Mouse (Mus musculus) hindbrain, embryonic 15.5 days (tissue): ENCODE measurements around the gene Nuak1. TPM values are rescaled to one million over a fixed set of nuclear protein-coding genes. Genes with fewer than 3 reads are reported as not detected.

ENCODE experiments used
- ATAC-seq: fragments of 200-750 bp; cut with Nextera tagmentation; 2 replicates; pipeline ENCODE4 v1.8.0; 2017; ENCODE audit warnings: low read depth, moderate number of reproducible peaks, moderate TSS enrichment; ENCODE audit not compliant: low FRiP score
- H3K27ac ChIP-seq: fragments of 300-500 bp; sonication (generic); replicated peaks from 2 replicates; pipeline ENCODE4 v1.5.1; 2015; ENCODE audit warnings: mild to moderate bottlenecking, inconsistent platforms
- H3K27me3 ChIP-seq: fragments of 300-500 bp; sonication (generic); 2 replicates; pipeline ENCODE4 v1.6.1; 2015; ENCODE audit warnings: control low read depth, inconsistent platforms
- H3K36me3 ChIP-seq: fragments of 300-500 bp; sonication (generic); 2 replicates; pipeline ENCODE4 v1.6.1; 2015; ENCODE audit warnings: control low read depth, inconsistent platforms
- H3K4me1 ChIP-seq: fragments of 300-500 bp; sonication (generic); replicated peaks from 2 replicates; pipeline ENCODE4 v1.6.1; 2015; ENCODE audit warnings: control low read depth, inconsistent platforms
- H3K4me2 ChIP-seq: fragments of 300-500 bp; sonication (generic); 2 replicates; pipeline ENCODE4 v1.6.1; 2015; ENCODE audit warnings: moderate library complexity, mild to moderate bottlenecking, inconsistent platforms
- H3K4me3 ChIP-seq: fragments of 300-500 bp; sonication (generic); 2 replicates; pipeline ENCODE4 v1.5.1; 2015; ENCODE audit warnings: mild to moderate bottlenecking, inconsistent platforms
- H3K9ac ChIP-seq: fragments of 300-500 bp; sonication (generic); 2 replicates; pipeline ENCODE4 v1.6.1; 2015; ENCODE audit warnings: inconsistent platforms
- H3K9me3 ChIP-seq: fragments of 300-500 bp; sonication (generic); 2 replicates; pipeline ENCODE4 v1.6.1; 2016; ENCODE audit warnings: control low read depth, inconsistent platforms
- WGBS: fragments of 180-500 bp; shearing (Covaris S2); methylation state at CpG from one replicate; pipeline ENCODE4 v1.1.7; 2015; 5-methylcytosine and 5-hydroxymethylcytosine counted together
- polyA plus RNA-seq: library from polyadenylated mRNA; unstranded; fragments of >200 nt; fragmentation: Nextera tagmentation; extraction: Ambion mirVana; gene quantifications from 2 replicates; pipeline ENCODE4 v1.2.1, GENCODE M21; 2015

The Nuak1 gene
- polyA plus RNA-seq, 1 experiment from 2014 or later = 5.2 TPM

DNA sequence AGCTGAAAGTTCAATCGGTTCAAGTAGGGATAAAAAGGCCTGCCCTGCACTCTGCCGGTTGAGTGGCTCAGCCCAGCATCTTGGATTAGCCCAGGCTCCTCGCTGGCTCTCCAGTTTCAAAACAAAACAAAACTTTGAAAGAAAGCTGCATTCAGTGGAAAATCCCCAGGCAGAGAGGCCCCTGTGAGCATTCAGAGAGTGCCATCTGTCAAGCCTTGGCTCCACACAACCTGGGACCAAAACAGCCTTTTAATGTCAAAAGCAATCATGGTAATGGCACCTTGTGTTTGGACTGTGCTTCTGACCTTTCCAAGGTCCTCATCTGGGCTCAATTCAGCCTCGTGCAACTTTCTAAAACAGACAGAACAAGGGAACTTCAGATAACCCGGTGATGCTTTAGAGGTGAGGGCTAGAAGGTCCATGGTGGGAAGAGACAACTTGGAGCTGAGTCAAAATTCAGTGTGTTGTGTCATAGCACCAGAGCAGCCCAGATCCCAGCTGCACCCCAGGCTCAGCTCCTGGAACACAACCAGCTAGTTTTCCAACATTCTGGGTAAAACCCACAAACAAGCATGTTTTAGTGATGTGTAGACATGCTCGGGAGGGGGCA lies 27.3 kb upstream of the Nuak1 start:
- 40% methylated on average over 6 of the region's 6 CpGs for WGBS
- H3K9me3 ChIP-seq = no peaks in the 10 kb centered on the region

DNA sequence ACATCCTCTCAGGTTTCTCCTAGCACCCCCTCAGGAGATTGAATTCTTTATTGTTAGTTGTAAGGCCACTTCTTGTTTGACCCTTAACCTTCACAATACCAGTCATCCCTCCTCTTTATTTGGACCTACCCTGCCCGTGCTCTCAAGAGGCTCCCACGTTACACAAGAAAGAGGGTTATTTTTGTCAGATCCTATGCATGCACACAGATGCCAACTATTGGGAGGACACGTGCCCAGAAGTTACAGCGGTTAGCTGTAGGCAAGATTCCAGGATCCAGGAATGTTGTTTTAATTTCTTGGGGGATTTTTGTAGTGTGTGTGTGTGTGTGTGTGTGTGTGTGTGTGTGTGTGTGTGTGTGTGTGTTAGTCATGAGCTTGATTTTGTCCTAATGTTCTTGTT lies 25.1 kb upstream of the Nuak1 start:
- H3K9ac ChIP-seq = no peak overlapping the region
- no peak for ATAC-seq
- no peak overlapping the region for H3K4me2 ChIP-seq
- 62% methylated on average over 4 of the region's 4 CpGs for WGBS
- H3K9me3 ChIP-seq = no peaks in the 10 kb centered on the region
- no peaks in the 10 kb centered on the region for H3K27me3 ChIP-seq
- no peak overlapping the region for H3K4me3 ChIP-seq
- H3K27ac ChIP-seq = no peak overlapping the region
- H3K4me1 ChIP-seq = no peaks in the 10 kb centered on the region
- H3K36me3 ChIP-seq = no peaks in the 10 kb centered on the region

More for the DNA sequence above, 27.3 kb upstream of the Nuak1 start:
- Histone ChIP-seq H3K36me3 (no peaks in the 10 kb centered on the region), H3K9ac (no peak overlapping the region), H3K27me3 (no peaks in the 10 kb centered on the region), H3K4me2 (no peak overlapping the region), H3K4me3 (no peak overlapping the region), H3K4me1 (no peaks in the 10 kb centered on the region), H3K27ac (no peak overlapping the region)
- ATAC-seq = no peak

DNA sequence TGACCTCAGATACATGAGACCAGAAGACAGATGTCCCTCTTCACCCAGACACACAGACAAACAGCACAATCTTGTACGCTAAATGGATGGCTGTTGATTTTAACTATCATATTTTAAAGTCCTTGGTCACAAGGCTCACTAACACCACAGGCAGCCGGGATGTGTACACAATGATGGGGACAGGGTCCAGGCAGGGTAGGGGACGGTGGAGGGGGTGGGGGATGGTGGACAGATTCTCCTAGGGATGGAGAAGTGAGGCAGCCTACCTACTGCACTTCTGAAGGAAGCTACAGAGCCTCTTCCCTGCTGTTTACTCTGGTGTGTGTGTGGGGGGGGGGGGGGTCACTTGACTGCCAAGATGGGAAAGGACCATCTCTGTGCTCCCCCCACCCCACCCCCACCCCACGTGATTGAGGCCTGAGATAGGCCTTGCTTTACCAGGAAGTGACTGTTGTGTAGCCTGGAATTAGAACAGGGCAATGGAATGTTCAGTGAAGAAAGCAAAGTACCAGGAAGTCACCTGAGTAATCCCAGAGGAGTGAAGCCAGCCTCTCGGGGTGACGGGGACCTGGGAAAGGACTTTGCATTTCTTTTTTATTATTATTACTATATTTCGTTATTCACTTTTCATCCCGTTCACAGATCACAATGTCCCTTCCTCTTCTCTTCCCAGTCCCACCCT lies 20.2 kb upstream of the Nuak1 start:
- Histone ChIP-seq H3K27ac (no peak overlapping the region), H3K27me3 (no peaks in the 10 kb centered on the region), H3K4me3 (no peak overlapping the region), H3K9ac (no peak overlapping the region), H3K36me3 (no peaks in the 10 kb centered on the region), H3K4me1 (no peaks in the 10 kb centered on the region), H3K9me3 (no peaks in the 10 kb centered on the region), H3K4me2 (no peak overlapping the region)
- WGBS = 76% methylated on average over 8 of the region's 8 CpGs
- no peak for ATAC-seq

DNA sequence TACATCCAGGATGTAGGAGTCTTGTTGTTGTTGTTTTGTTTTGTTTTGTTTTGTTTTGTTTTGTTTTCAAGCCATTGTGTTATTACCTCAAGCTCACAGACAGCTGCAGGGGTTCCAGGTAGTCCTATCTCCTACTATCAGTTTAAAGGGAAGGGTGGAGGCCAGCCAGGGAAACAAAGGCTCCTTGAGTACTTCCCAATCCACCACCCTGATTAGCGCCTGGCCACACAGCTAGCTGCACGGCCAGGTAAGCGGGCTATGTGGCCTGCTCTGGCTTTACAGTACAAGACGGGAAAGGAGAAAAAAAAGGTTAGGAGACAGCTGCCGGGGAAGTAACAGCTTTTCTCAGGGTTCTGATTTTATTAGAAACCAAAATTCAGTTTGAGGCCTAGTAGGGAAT lies 17.7 kb upstream of the Nuak1 start:
- Histone ChIP-seq H3K9me3 (no peaks in the 10 kb centered on the region), H3K36me3 (no peaks in the 10 kb centered on the region), H3K4me2 (no peak overlapping the region), H3K27me3 (no peaks in the 10 kb centered on the region), H3K27ac (no peak overlapping the region), H3K9ac (no peak overlapping the region), H3K4me1 (no peaks in the 10 kb centered on the region), H3K4me3 (no peak overlapping the region)
- 81% methylated on average over 5 of the region's 5 CpGs for WGBS
- ATAC-seq = no peak

DNA sequence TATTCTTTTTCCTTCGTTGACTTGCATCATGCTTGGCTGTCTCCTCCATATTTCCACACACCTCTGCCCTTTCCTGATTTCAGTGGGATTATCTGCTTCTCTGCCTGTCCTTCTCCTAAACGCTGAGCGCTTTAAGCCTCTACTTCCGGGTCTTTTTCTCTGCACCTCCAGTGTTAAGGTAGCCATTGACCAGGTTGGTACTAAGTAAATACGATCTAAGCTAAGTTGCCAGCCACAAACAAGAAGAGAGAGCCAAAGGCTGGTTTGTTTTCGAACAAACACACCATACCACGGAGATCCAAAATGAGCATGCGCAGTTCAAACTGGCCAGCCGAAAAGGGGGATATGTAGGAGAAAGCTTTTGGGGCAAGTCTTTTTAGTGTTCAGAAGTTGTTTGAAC lies 17.1 kb upstream of the Nuak1 start:
- ATAC-seq = no peak
- H3K36me3 ChIP-seq = no peaks in the 10 kb centered on the region
- H3K9ac ChIP-seq = no peak overlapping the region
- no peak overlapping the region for H3K27ac ChIP-seq
- 90% methylated on average over 9 of the region's 9 CpGs for WGBS
- H3K4me3 ChIP-seq = no peak overlapping the region
- no peaks in the 10 kb centered on the region for H3K4me1 ChIP-seq
- H3K9me3 ChIP-seq = no peaks in the 10 kb centered on the region
- no peak overlapping the region for H3K4me2 ChIP-seq
- H3K27me3 ChIP-seq = no peaks in the 10 kb centered on the region

DNA sequence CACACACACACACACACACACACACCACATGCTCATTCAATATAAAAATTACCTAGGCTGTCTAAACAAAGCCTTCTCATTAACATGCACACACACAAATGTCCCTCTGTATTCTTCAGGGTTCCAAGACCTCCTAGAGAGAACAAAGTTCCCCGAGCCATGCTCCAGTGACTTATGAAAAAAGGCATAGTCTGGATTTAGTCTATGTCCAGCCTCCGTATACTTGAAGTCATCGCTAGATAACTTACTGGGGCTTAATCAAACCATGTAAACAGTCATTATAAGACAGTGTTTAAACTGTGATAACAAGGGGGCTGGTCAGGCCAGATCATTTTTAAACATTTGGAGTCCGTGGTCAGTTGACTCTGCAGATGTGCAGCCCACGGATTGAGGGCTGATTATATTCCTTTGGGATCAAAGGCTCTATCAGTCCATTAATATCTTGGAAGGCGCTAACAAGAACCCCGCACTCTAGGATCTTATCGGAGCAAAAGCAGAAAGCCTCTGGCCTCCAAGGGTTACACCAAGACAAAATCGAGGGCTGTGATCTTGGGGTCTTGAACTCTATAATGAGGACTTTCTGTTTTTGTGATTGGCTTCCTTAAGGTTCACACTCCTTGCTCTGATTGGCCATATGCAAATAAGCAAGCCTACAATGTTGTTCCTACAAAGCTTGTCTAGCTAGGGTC lies 16.4 kb upstream of the Nuak1 start:
- 49% methylated on average over 9 of the region's 9 CpGs for WGBS
- Histone ChIP-seq H3K4me2 (no peak overlapping the region), H3K27ac (no peak overlapping the region), H3K36me3 (no peaks in the 10 kb centered on the region), H3K4me1 (no peaks in the 10 kb centered on the region), H3K9ac (no peak overlapping the region), H3K4me3 (no peak overlapping the region), H3K9me3 (no peaks in the 10 kb centered on the region), H3K27me3 (no peaks in the 10 kb centered on the region)
- ATAC-seq = no peak

DNA sequence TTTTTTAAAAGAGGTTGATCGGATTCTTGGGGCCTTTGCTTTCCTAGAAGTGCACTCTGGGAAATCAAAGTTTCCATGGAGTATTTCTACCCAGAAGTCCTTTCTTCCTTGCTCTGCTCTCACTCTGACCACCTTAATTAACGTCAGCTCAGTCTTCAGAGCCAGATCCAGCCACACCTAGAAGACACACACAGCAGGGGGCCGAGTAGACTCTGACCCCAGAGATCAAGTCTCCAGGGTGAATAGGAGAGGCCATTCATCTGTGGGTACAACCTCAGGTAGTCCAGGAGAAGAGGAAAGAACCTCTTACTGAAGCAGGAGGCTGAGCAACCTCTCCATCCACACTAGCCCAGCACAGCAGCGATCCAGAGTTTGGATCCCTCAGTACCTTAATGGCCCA lies 11.5 kb upstream of the Nuak1 start:
- Histone ChIP-seq H3K4me2 (no peak overlapping the region), H3K27ac (no peak overlapping the region), H3K27me3 (no peaks in the 10 kb centered on the region), H3K9ac (no peak overlapping the region), H3K36me3 (no peaks in the 10 kb centered on the region), H3K9me3 (no peaks in the 10 kb centered on the region), H3K4me3 (no peak overlapping the region), H3K4me1 (peaks cover 4% of the 10 kb centered on the region; the same call in 1 of the 2 replicates)
- no peak for ATAC-seq
- WGBS = 72% methylated on average over 4 of the region's 4 CpGs

DNA sequence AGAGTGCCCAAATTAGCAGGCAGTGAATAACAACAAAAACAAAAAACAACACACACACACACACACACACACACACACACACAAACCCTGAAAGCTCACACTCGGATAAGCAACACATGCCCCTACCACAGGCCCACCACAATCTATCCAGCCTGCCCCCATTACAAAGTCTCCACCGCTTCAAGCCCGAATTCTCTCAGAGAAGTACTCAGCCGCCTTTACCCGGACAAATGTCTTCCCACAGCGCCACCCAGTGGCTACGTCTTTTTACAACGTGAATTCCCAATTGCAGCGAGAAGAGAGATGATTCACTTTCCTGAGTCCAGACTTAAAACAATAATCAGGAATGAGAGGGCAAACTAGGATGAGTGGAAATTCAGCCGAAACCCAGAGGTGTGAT lies 10.3 kb upstream of the Nuak1 start:
- WGBS = 1% methylated on average over 10 of the region's 10 CpGs
- H3K4me3 ChIP-seq = no peak overlapping the region

DNA sequence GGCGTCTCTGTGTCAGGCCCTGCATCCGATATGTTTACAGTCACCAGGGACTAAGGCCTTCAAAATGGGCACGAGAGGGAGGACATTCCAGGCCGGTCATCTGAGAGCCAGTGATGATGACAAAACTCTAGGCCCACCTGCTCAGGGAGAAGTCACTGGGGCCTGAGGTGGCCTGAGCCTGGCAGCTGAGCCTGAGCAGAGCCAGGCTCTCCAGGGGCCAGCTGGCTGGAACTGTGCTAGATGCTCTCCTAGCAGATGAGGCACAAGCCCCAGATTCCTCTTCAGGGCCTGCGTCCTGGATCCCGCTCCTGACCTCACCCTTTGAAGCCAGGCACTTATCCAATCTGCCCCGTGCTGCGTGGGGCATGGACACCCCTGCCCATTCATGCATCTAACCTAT lies 9.3 kb upstream of the Nuak1 start:
- no peaks in the 10 kb centered on the region for H3K9me3 ChIP-seq
- no peak overlapping the region for H3K4me3 ChIP-seq
- no peaks in the 10 kb centered on the region for H3K36me3 ChIP-seq
- 78% methylated on average over 8 of the region's 8 CpGs for WGBS
- H3K9ac ChIP-seq = no peak overlapping the region
- no peak overlapping the region for H3K27ac ChIP-seq
- no peak overlapping the region for H3K4me2 ChIP-seq
- no peak for ATAC-seq
- H3K4me1 ChIP-seq = peaks cover 4% of the 10 kb centered on the region; the same call in 1 of the 2 replicates
- no peaks in the 10 kb centered on the region for H3K27me3 ChIP-seq

More for the DNA sequence above, 10.3 kb upstream of the Nuak1 start:
- no peak overlapping the region for H3K4me2 ChIP-seq
- no peak overlapping the region for H3K9ac ChIP-seq
- no peaks in the 10 kb centered on the region for H3K9me3 ChIP-seq
- H3K27ac ChIP-seq = no peak overlapping the region
- H3K27me3 ChIP-seq = no peaks in the 10 kb centered on the region
- ATAC-seq = peak; percentile 72; the same call in 1 of the 2 replicates
- peaks cover 4% of the 10 kb centered on the region; the same call in 1 of the 2 replicates for H3K4me1 ChIP-seq
- H3K36me3 ChIP-seq = no peaks in the 10 kb centered on the region

DNA sequence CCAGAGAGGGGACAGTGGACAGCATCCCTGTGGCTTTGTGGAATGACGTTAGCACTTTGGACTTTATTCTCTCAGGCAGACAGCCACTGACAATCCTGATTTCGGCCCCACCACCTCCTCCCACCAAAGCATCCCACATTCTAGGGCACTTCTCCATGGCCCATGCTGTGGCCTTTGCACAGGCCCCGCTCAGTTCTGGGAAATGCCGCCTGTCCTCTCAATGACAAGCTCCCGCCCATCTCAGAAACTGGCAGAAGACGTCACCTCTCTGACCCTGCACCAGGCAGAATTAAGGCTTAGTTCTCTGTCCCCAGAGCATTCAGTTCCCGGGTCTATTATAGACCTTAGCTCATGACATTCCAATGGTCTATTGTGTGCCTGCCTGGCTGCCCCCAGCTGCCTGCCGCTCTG lies 7.0 kb upstream of the Nuak1 start:
- Histone ChIP-seq H3K27ac (no peak overlapping the region), H3K4me3 (no peak overlapping the region), H3K4me2 (no peak overlapping the region), H3K27me3 (no peaks in the 10 kb centered on the region), H3K9me3 (no peaks in the 10 kb centered on the region), H3K36me3 (no peaks in the 10 kb centered on the region), H3K4me1 (peaks cover 10% of the 10 kb centered on the region), H3K9ac (no peak overlapping the region)
- 10% methylated on average over 8 of the region's 8 CpGs for WGBS
- no peak for ATAC-seq

DNA sequence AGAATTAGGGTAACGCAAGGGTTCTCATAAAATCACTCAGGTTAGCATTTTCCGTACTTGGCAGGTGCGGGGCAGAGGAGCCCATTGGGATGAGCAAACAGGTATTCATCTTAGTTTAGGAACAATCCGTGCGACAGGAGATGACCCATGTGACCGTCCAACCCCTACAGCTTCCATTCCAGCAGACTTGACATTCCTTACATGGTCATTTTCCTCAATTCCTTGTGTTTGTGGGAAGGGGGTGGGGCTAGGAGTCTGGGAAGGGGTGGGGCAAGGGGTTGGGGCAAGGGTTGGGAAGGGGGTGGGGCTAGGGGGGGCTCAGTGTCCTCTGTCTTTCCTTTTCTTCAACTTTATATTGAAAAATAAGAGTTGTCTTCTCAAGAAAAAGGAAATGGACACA lies 6.3 kb upstream of the Nuak1 start:
- no peaks in the 10 kb centered on the region for H3K9me3 ChIP-seq
- no peak overlapping the region for H3K4me2 ChIP-seq
- no peak overlapping the region for H3K4me3 ChIP-seq
- H3K27me3 ChIP-seq = no peaks in the 10 kb centered on the region
- peaks cover 17% of the 10 kb centered on the region for H3K4me1 ChIP-seq
- 69% methylated on average over 6 of the region's 6 CpGs for WGBS
- H3K36me3 ChIP-seq = no peaks in the 10 kb centered on the region
- H3K27ac ChIP-seq = no peak overlapping the region
- no peak overlapping the region for H3K9ac ChIP-seq
- no peak for ATAC-seq

DNA sequence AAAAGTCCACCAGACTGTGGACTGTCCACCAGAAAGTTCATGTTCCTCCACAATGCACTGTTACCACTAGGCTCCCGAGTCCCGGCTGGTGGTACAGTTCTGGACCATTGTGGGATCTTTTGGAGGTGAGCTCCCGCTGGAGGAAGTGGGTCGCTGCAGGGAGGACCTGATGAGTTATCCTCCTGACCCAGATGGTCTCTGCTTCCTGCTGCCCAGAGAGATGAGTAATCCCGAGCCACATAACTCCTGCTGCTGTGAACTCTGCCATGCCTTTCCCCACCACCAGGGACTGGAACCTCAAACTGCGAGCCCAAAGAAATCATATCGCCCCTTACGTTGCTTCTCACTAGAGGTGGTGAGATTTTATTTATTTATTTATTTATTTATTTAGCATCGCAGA lies 4.0 kb upstream of the Nuak1 start:
- Histone ChIP-seq H3K9ac (no peak overlapping the region), H3K4me2 (no peak overlapping the region), H3K36me3 (no peaks in the 10 kb centered on the region), H3K27ac (no peak overlapping the region), H3K4me1 (peaks cover 27% of the 10 kb centered on the region), H3K27me3 (no peaks in the 10 kb centered on the region), H3K4me3 (no peak overlapping the region), H3K9me3 (no peaks in the 10 kb centered on the region)
- no peak for ATAC-seq
- WGBS = 82% methylated on average over 9 of the region's 9 CpGs
